Mouse (Mus musculus) midbrain, embryonic 11.5 days (tissue): ENCODE measurements around the gene Heatr4. TPM values are rescaled to one million over a fixed set of nuclear protein-coding genes. Genes with fewer than 3 reads are reported as not detected.
"Not testable (repeated sequence)": the region's sequence is repeated elsewhere in the genome, so short reads cannot be mapped to it uniquely, and the experiment has no call there.

Experiments
- ATAC-seq: fragments of 200-750 bp; cut with Nextera tagmentation; 2 replicates; pipeline ENCODE4 v1.8.0; 2017; ENCODE audit warnings: moderate TSS enrichment, moderate library complexity; ENCODE audit not compliant: low FRiP score
- DNase-seq: peaks from one replicate; pipeline ENCODE4 v3.0.0; 2015; ENCODE audit warnings: low spot score; ENCODE audit errors: missing footprints
- H3K27ac ChIP-seq: fragments of 300-500 bp; sonication (generic); 2 replicates; pipeline ENCODE4 v1.5.1; 2014; ENCODE audit warnings: low read depth, low read length
- H3K27me3 ChIP-seq: fragments of 300-500 bp; sonication (generic); 2 replicates; pipeline ENCODE4 v1.6.1; 2014; ENCODE audit warnings: mild to moderate bottlenecking, low read length, moderate library complexity, mixed read lengths; ENCODE audit not compliant: control insufficient read depth, insufficient read depth
- H3K36me3 ChIP-seq: fragments of 300-500 bp; sonication (generic); 2 replicates; pipeline ENCODE4 v1.6.1; 2014; ENCODE audit warnings: mild to moderate bottlenecking, low read length, moderate library complexity, mixed read lengths; ENCODE audit not compliant: control insufficient read depth, insufficient read depth
- H3K4me1 ChIP-seq: fragments of 300-500 bp; sonication (generic); 2 replicates; pipeline ENCODE4 v1.6.1; 2014; ENCODE audit warnings: low read length; ENCODE audit not compliant: control insufficient read depth, insufficient read depth
- H3K4me2 ChIP-seq: fragments of 300-500 bp; sonication (generic); 2 replicates; pipeline ENCODE4 v1.6.1; 2014; ENCODE audit warnings: mild to moderate bottlenecking, moderate library complexity
- H3K4me3 ChIP-seq: fragments of 300-500 bp; sonication (generic); 2 replicates; pipeline ENCODE4 v1.5.1; 2014; ENCODE audit warnings: low read depth, low read length
- H3K9ac ChIP-seq: fragments of 300-500 bp; sonication (generic); 2 replicates; pipeline ENCODE4 v1.6.1; 2014; ENCODE audit warnings: low read length
- H3K9me3 ChIP-seq: fragments of 300-500 bp; sonication (generic); 2 replicates; pipeline ENCODE4 v1.6.1; 2016; ENCODE audit warnings: low read length; ENCODE audit not compliant: control insufficient read depth
- WGBS: fragments of 180-500 bp; shearing (Covaris S2); extraction: QIAGEN DNeasy Blood & Tissue Kit; methylation state at CpG from one replicate; pipeline ENCODE4 v1.1.7; 2014; 5-methylcytosine and 5-hydroxymethylcytosine counted together
- polyA plus RNA-seq: library from polyadenylated mRNA; unstranded; fragments of >200 nt; fragmentation: Nextera tagmentation; extraction: Ambion mirVana; gene quantifications from 2 replicates; pipeline ENCODE4 v1.2.1, GENCODE M21; 2014

The Heatr4 gene
- polyA plus RNA-seq, 1 experiment from 2014 or later = not detected

- Histone ChIP-seq H3K4me2 (peak overlapping the region; percentile 91), H3K9me3 (no peaks in the 10 kb centered on the region), H3K27ac (no peak overlapping the region), H3K4me3 (peak overlapping the region; percentile 66), H3K9ac (peak overlapping the region; percentile 78), H3K36me3 (peaks cover 5% of the 10 kb centered on the region; the same call in 1 of the 2 replicates), H3K27me3 (no peaks in the 10 kb centered on the region), H3K4me1 (peaks cover 18% of the 10 kb centered on the region)
- DNase-seq (no peak), ATAC-seq (no peak)
- WGBS = 30% methylated on average over 11 of the region's 11 CpGs
Measured at GRCm38 (mm10) chr12:83949776-83950492, 34.7 kb downstream of the Heatr4 start.

DNA sequence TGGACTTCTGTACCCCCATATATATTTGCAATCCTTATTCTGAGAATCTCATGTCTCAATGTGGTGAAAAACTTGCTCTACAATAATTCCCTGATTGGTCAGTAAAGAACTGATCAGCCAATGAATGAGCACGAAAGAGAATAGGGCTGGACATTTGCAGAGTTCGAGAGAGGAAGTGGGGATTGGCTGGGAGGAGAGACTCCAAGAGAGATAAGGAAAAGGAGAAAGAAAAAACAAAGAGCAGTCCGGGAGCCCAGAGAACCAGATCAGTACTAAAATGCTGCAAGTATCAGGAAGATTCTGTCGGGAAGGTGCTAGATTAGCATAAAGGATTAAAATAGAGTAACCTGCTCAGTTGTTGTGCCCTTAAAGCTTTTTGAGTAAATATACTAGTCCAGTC, 35.6 kb downstream of the Heatr4 start:
- no peak for ATAC-seq
- Histone ChIP-seq H3K27me3 (no peaks in the 10 kb centered on the region), H3K9ac (no peak overlapping the region), H3K4me2 (no peak overlapping the region), H3K36me3 (peaks cover 5% of the 10 kb centered on the region; the same call in 1 of the 2 replicates), H3K27ac (no peak overlapping the region), H3K4me3 (no peak overlapping the region), H3K4me1 (peaks cover 18% of the 10 kb centered on the region), H3K9me3 (no peaks in the 10 kb centered on the region)
- whole genome bisulfite sequencing = 74% methylated on average over 4 of the region's 4 CpGs
- no peak for DNase-seq

DNA sequence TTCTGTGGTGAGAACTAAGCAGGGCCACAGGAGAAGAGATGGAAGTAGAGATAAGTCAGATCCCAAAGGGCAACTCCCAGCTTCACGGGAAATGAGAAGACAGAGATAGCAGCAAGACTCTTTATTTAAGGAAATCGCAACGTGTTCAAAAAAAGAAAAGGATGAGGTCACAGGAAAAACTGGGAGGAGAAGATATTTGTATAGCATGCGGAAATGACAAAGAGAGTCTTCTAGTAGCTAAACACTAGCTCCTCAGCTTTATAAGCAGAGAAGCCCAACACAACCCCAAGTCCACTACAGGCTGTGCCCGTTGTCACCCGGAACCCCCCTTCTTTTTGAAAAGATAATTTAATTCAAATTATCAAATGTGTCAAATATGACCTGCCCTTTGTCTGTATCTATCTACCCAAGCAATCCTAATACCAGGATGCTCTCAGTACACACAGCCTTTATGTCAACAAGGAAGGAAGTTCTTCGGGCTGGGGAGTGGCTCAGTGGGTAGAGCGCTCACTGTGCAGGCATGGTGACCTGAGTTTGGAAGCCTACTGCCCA, 37.3 kb downstream of the Heatr4 start:
- Histone ChIP-seq H3K9ac (no peak overlapping the region), H3K4me1 (peaks cover 13% of the 10 kb centered on the region), H3K4me2 (no peak overlapping the region), H3K36me3 (peaks cover 3% of the 10 kb centered on the region; the same call in 1 of the 2 replicates), H3K9me3 (no peaks in the 10 kb centered on the region), H3K4me3 (no peak overlapping the region), H3K27me3 (no peaks in the 10 kb centered on the region), H3K27ac (no peak overlapping the region)
- DNase-seq = no peak
- WGBS = 88% methylated on average over 8 of the region's 8 CpGs
- ATAC-seq = no peak

DNA sequence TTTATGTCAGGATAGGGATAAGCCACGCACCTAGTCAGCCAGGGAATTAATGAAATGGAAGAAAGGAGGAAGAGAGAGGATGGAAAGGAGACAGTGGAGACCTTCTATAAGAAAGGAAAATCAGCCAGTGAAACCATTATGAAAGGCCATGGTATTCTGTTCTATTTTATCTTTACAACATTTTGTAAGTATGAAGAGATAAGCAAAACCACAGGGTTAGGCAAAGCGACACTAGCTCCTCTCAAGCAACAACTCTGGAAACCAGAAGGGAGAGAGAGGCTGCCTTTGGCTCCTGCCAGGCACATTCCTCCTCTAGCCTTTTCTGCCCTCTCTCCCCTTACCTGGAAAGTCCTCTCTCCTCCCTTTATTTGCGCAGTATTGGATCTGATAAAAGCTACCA, 42.7 kb downstream of the Heatr4 start:
- no peaks in the 10 kb centered on the region for H3K9me3 ChIP-seq
- H3K9ac ChIP-seq = no peak overlapping the region
- WGBS = 83% methylated on average over 3 of the region's 3 CpGs
- H3K27me3 ChIP-seq = no peaks in the 10 kb centered on the region
- ATAC-seq = no peak
- H3K4me1 ChIP-seq = peaks cover 2% of the 10 kb centered on the region; the same call in 1 of the 2 replicates
- DNase-seq = no peak
- H3K4me2 ChIP-seq = no peak overlapping the region
- no peak overlapping the region for H3K27ac ChIP-seq
- H3K4me3 ChIP-seq = no peak overlapping the region
- no peaks in the 10 kb centered on the region for H3K36me3 ChIP-seq

GRCm38 (mm10) chr12:83940031-83940430, 44.6 kb downstream of the Heatr4 start:
- ATAC-seq (no peak), DNase-seq (no peak)
- Histone ChIP-seq H3K4me3 (no peak overlapping the region), H3K9me3 (no peaks in the 10 kb centered on the region), H3K9ac (no peak overlapping the region), H3K4me2 (no peak overlapping the region), H3K36me3 (no peaks in the 10 kb centered on the region), H3K27ac (no peak overlapping the region), H3K27me3 (no peaks in the 10 kb centered on the region), H3K4me1 (peaks cover 2% of the 10 kb centered on the region; the same call in 1 of the 2 replicates)
- 55% methylated on average over 4 of the region's 4 CpGs for WGBS

DNA sequence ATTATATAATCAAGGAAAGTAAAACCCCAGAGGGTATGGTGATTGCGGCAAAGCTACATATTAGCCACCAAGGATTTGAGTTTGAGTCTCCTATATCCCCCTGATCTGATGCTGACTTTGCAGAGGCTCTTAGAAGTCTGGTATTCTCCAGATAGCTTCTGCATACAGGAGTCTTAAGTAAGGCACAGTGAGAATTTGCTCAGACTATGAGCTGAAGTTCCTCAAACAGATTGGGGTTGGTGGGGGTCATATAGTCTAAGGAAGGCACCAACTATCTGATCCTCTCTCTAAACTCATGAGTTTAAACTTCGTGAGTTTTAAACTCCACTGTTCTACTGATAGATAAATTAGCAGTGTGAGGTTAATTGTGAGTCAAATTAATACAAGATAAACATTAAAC, 45.3 kb downstream of the Heatr4 start:
- no peaks in the 10 kb centered on the region for H3K27me3 ChIP-seq
- peaks cover 2% of the 10 kb centered on the region; the same call in 1 of the 2 replicates for H3K4me1 ChIP-seq
- no peak overlapping the region for H3K9ac ChIP-seq
- H3K36me3 ChIP-seq = no peaks in the 10 kb centered on the region
- DNase-seq (peak; percentile 62), ATAC-seq (no peak)
- WGBS = 70% methylated on average over 2 of the region's 2 CpGs
- no peak overlapping the region for H3K4me3 ChIP-seq
- no peak overlapping the region for H3K4me2 ChIP-seq
- H3K27ac ChIP-seq = no peak overlapping the region
- H3K9me3 ChIP-seq = no peaks in the 10 kb centered on the region

DNA sequence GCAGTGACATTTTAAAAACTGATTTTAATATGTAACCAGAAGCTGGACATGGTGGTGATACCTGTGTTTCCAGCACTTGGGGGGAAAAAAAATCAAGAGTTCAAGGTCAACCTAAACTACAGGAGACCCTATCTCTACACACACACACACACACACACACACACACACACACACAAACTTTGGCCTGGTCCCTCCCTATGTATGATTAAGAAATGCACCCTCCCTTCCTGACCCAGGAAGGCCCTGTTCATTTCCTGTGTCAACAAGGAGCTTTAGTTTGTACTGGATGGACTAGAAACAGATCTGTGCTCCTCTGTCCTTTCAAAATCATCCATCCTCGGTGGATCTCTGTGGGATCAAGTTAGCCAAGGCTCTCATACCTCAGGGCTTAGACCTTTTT, 46.1 kb downstream of the Heatr4 start:
- H3K36me3 ChIP-seq, H3K9ac ChIP-seq, ATAC-seq, H3K4me1 ChIP-seq, H3K4me3 ChIP-seq, H3K9me3 ChIP-seq, H3K27ac ChIP-seq, H3K27me3 ChIP-seq, H3K4me2 ChIP-seq: not testable (repeated sequence)
- 32% methylated on average over 1 of the region's 1 CpGs for WGBS
- DNase-seq = peak; percentile 77

- Histone ChIP-seq H3K27me3 (no peaks in the 10 kb centered on the region), H3K4me2 (no peak overlapping the region), H3K9ac (no peak overlapping the region), H3K4me3 (no peak overlapping the region), H3K9me3 (no peaks in the 10 kb centered on the region), H3K36me3 (no peaks in the 10 kb centered on the region), H3K27ac (no peak overlapping the region), H3K4me1 (peaks cover 2% of the 10 kb centered on the region; the same call in 1 of the 2 replicates)
- DNase-seq = peak; percentile 44
- WGBS = 70% methylated on average over 10 of the region's 10 CpGs
- no peak for ATAC-seq
Measured at GRCm38 (mm10) chr12:83937600-83937999, 47.1 kb downstream of the Heatr4 start.

DNA sequence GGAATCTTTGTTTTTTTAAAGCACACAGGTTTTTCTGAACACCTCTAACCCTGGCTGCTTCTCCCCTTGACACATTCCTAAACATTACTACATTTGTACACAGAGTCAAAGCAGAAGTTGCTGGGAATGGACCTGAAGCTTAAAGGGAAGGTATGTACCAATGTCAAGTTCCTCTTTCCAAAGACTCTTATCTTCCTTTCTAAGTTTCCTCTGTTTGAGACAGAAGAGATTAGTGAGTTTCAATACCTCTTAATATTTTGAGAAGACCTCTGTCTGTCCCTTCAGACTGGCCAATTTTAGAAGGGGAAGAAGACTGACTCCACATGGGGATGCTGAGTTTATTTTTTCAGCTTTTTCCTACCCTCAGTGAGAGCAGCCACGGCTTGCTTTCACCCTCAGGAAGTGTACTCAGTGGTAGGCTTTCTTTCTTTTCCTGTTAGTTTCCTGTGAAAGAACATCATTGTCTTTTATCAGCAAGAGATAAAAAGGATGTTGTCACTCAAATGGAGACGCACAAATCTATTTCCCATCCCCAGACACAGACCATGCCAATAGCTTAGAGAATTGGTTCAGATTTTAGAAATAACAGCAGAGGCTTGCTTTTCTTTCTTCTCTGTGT, 55.4 kb downstream of the Heatr4 start:
- WGBS = 62% methylated on average over 2 of the region's 2 CpGs

More for the DNA sequence above, 55.4 kb downstream of the Heatr4 start:
- Histone ChIP-seq H3K9ac (no peak overlapping the region), H3K4me2 (no peak overlapping the region), H3K4me1 (no peaks in the 10 kb centered on the region), H3K9me3 (no peaks in the 10 kb centered on the region), H3K27me3 (no peaks in the 10 kb centered on the region), H3K4me3 (no peak overlapping the region), H3K27ac (no peak overlapping the region), H3K36me3 (no peaks in the 10 kb centered on the region)
- no peak for ATAC-seq
- no peak for DNase-seq
